Mouse (Mus musculus): Measurements from ENCODE around the gene Med22. TPM values are rescaled to one million over a fixed set of nuclear protein-coding genes. Genes with fewer than 3 reads are reported as not detected.

The Med22 gene
- polyA plus RNA-seq, 1 experiment from 2014 or later: 38.6 TPM

GRCm38 (mm10) chr2:26913416-26914147, 3.1 kb upstream of the Med22 start:
- Histone ChIP-seq H3K4me1 (replicated peaks; ENCODE audit: insufficient read depth, low read length) (peaks cover 42% of the 10 kb centered on the region), H3K4me3 (replicated peaks; ENCODE audit: low read depth, low read length) (no peak overlapping the region), H3K36me3 (ENCODE audit: insufficient read depth, low read length) (peaks cover 21% of the 10 kb centered on the region), H3K27ac (no peak overlapping the region), H3K4me2 (ENCODE audit: low read length) (no peak overlapping the region), H3K27me3 (ENCODE audit: insufficient read depth, low read length) (no peaks in the 10 kb centered on the region), H3K9me3 (replicated peaks; ENCODE audit: low read length) (no peaks in the 10 kb centered on the region), H3K9ac (ENCODE audit: low read depth, low read length) (no peak overlapping the region)
- TF ChIP-seq CTCF (IDR thresholded peaks at IDR 0.05; ENCODE audit: low read depth): no peak
- DNase-seq (ENCODE audit: low spot score) (no peak), ATAC-seq (replicated peaks; ENCODE audit: low FRiP score, low read depth) (no peak)
- 86% methylated on average over 17 of the region's 17 CpGs for WGBS

GRCm38 (mm10) chr2:26912253-26912770, 1.8 kb upstream of the Med22 start:
- peak overlapping the region; percentile 87 for H3K4me3 ChIP-seq (replicated peaks; ENCODE audit: low read depth, low read length)
- ATAC-seq (replicated peaks; ENCODE audit: low FRiP score, low read depth) (no peak), DNase-seq (ENCODE audit: low spot score) (no peak)
- no peak for TF ChIP-seq CTCF (IDR thresholded peaks at IDR 0.05; ENCODE audit: low read depth)
- H3K27me3 ChIP-seq (ENCODE audit: insufficient read depth, low read length): no peaks in the 10 kb centered on the region
- H3K27ac ChIP-seq: no peak overlapping the region
- no peaks in the 10 kb centered on the region for H3K9me3 ChIP-seq (replicated peaks; ENCODE audit: low read length)
- H3K9ac ChIP-seq (ENCODE audit: low read depth, low read length): peak overlapping the region; percentile 91
- H3K4me1 ChIP-seq (replicated peaks; ENCODE audit: insufficient read depth, low read length): peaks cover 38% of the 10 kb centered on the region
- H3K36me3 ChIP-seq (ENCODE audit: insufficient read depth, low read length): peaks cover 30% of the 10 kb centered on the region
- peak overlapping the region; percentile 93 for H3K4me2 ChIP-seq (ENCODE audit: low read length)
- WGBS: 52% methylated on average over 5 of the region's 5 CpGs

DNA sequence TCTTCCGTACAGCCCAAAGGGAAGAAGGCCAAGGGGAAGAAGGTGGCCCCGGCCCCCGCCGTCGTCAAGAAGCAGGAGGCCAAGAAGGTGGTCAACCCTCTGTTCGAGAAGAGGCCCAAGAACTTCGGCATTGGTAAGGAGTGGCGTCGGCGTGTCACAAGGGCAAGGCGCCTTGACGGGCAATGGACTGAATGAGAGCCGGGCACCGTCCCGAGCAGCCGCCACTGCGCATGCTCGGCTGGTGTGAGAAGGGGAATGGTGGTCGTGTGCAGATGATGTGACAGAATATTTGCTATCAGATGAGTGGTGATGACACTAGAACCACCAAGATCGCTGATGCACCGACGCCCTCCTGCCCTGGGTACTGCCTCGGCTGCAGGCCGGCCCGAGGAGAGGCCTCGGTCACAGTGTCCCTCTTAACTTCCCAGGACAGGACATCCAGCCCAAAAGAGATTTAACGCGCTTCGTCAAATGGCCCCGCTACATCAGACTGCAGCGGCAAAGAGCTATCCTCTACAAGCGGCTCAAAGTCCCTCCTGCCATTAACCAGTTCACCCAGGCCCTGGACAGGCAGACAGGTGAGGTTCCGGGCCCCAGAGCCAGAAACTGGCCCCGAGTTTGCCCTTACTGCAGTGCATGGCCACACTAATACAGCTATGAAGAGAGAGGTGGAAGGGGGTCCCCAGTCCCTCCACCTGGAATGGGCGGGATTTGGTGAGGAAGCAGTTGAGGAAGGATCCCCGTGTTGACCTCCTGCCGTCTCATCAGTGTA, 703 bp upstream of the Med22 start:
- peak overlapping the region; percentile 87 for H3K4me3 ChIP-seq (replicated peaks; ENCODE audit: low read depth, low read length)
- no peaks in the 10 kb centered on the region for H3K27me3 ChIP-seq (ENCODE audit: insufficient read depth, low read length)
- peaks cover 31% of the 10 kb centered on the region for H3K4me1 ChIP-seq (replicated peaks; ENCODE audit: insufficient read depth, low read length)
- WGBS: 2% methylated on average over 37 of the region's 37 CpGs
- TF ChIP-seq CTCF (IDR thresholded peaks at IDR 0.05; ENCODE audit: low read depth): no peak
- H3K9me3 ChIP-seq (replicated peaks; ENCODE audit: low read length): no peaks in the 10 kb centered on the region
- H3K4me2 ChIP-seq (ENCODE audit: low read length): peak overlapping the region; percentile 93
- peak; percentile 40 for ATAC-seq (replicated peaks; ENCODE audit: low FRiP score, low read depth)
- peak overlapping the region; percentile 91 for H3K9ac ChIP-seq (ENCODE audit: low read depth, low read length)
- peak overlapping the region; percentile 95 for H3K27ac ChIP-seq
- peaks cover 38% of the 10 kb centered on the region for H3K36me3 ChIP-seq (ENCODE audit: insufficient read depth, low read length)
- peak; percentile 79 for DNase-seq (ENCODE audit: low spot score)

DNA sequence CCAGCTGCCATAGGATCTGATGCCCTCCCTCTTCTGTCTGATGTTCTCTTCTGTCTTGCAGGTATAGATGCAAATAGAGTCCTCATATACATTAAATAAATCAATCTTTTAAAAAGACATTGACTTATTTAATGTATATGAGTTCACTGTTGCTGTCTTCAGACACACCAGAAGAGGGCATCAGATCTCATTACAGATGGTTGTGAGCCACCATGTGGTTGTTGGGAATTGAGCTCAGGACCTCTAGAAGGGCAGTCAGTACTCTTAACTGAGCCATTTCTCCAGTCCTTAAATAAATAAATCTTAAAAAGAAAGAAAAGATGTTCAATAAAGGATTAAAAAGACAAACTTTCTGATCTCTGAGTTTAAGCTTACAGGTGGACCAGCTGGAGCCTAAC, 1.1 kb downstream of the Med22 start:
- DNase-seq (ENCODE audit: low spot score) (no peak), ATAC-seq (replicated peaks; ENCODE audit: low FRiP score, low read depth) (no peak)
- peak overlapping the region; percentile 70 for H3K4me2 ChIP-seq (ENCODE audit: low read length)
- H3K27me3 ChIP-seq (ENCODE audit: insufficient read depth, low read length): no peaks in the 10 kb centered on the region
- peaks cover 49% of the 10 kb centered on the region for H3K36me3 ChIP-seq (ENCODE audit: insufficient read depth, low read length)
- H3K4me3 ChIP-seq (replicated peaks; ENCODE audit: low read depth, low read length): peak overlapping the region; percentile 87
- H3K9ac ChIP-seq (ENCODE audit: low read depth, low read length): peak overlapping the region; percentile 91
- peak; percentile 56 for TF ChIP-seq CTCF (IDR thresholded peaks at IDR 0.05; ENCODE audit: low read depth)
- H3K4me1 ChIP-seq (replicated peaks; ENCODE audit: insufficient read depth, low read length): peaks cover 19% of the 10 kb centered on the region; the same call in 1 of the 2 replicates
- no peaks in the 10 kb centered on the region for H3K9me3 ChIP-seq (replicated peaks; ENCODE audit: low read length)
- peak overlapping the region; percentile 95; the same call in 1 of the 2 replicates for H3K27ac ChIP-seq

DNA sequence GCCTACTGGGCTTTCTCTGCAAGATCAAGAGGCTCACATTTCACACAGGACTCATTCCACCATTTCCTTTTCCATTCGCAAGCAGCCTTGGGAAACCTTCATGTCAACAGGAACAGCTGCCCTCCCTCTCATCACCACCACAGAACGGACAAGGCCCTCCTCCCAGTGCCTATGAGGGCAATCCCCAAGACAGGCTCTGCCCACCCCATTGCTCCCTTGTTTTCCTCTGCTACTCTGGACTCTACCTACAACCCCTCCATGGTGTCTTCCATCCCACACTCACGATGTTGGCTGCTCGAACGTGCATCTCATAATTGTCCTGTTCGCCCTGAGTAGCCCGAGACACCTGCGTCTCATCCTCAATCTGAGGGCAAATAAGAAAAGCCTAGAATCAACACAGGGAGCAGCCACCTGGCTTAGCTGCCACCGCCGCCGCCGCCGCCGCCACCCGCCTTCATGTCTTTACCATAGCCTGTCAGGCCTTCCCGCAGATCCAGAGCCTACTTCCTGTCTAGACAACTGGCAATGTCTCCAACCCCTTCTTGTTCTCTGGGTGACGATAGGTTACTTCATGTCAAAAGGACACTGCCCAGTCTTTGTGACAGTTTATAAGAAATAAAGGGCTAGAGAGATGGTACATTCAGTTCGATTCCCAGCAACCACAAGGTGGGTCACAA, 1.6 kb downstream of the Med22 start:
- peak overlapping the region; percentile 87; the same call in 1 of the 2 replicates for H3K4me3 ChIP-seq (replicated peaks; ENCODE audit: low read depth, low read length)
- no peak overlapping the region for H3K27ac ChIP-seq
- DNase-seq (ENCODE audit: low spot score) (no peak), ATAC-seq (replicated peaks; ENCODE audit: low FRiP score, low read depth) (no peak)
- H3K4me1 ChIP-seq (replicated peaks; ENCODE audit: insufficient read depth, low read length): peaks cover 19% of the 10 kb centered on the region; the same call in 1 of the 2 replicates
- H3K9ac ChIP-seq (ENCODE audit: low read depth, low read length): peak overlapping the region; percentile 28; the same call in 1 of the 2 replicates
- no peaks in the 10 kb centered on the region for H3K9me3 ChIP-seq (replicated peaks; ENCODE audit: low read length)
- H3K36me3 ChIP-seq (ENCODE audit: insufficient read depth, low read length): peaks cover 46% of the 10 kb centered on the region
- 75% methylated on average over 18 of the region's 18 CpGs for WGBS
- peak overlapping the region; percentile 70 for H3K4me2 ChIP-seq (ENCODE audit: low read length)
- TF ChIP-seq CTCF (IDR thresholded peaks at IDR 0.05; ENCODE audit: low read depth): no peak
- no peaks in the 10 kb centered on the region for H3K27me3 ChIP-seq (ENCODE audit: insufficient read depth, low read length)

DNA sequence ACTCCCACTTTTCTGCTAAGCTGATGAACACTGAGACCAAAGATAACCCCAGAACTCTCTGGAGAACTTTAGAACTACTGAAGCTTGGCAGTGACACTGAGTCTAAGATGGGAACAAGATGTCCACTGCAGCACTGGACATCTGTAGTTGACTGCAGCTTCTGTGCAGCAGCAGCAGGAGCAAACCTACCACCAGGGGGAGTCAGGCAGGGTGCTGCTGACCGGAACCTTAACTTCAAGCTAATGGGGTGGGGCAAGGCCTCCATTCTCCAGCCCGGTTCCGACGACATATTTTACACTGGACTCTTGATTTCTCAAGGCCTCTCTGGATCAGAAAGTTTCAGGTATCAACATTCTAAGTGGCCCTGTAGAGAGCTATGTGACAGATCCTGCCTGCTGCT, 3.4 kb downstream of the Med22 start:
- no peak overlapping the region for H3K4me2 ChIP-seq (ENCODE audit: low read length)
- ATAC-seq (replicated peaks; ENCODE audit: low FRiP score, low read depth) (no peak), DNase-seq (ENCODE audit: low spot score) (peak; percentile 83)
- H3K9me3 ChIP-seq (replicated peaks; ENCODE audit: low read length): no peaks in the 10 kb centered on the region
- 38% methylated on average over 4 of the region's 4 CpGs for WGBS
- no peaks in the 10 kb centered on the region for H3K27me3 ChIP-seq (ENCODE audit: insufficient read depth, low read length)
- no peak overlapping the region for H3K4me3 ChIP-seq (replicated peaks; ENCODE audit: low read depth, low read length)
- no peak overlapping the region for H3K27ac ChIP-seq
- peak; percentile 80 for TF ChIP-seq CTCF (IDR thresholded peaks at IDR 0.05; ENCODE audit: low read depth)
- H3K36me3 ChIP-seq (ENCODE audit: insufficient read depth, low read length): peaks cover 31% of the 10 kb centered on the region
- no peak overlapping the region for H3K9ac ChIP-seq (ENCODE audit: low read depth, low read length)
- H3K4me1 ChIP-seq (replicated peaks; ENCODE audit: insufficient read depth, low read length): peaks cover 21% of the 10 kb centered on the region; the same call in 1 of the 2 replicates
